Mouse (Mus musculus) bone marrow macrophage, adult 2 months (primary cell): ENCODE measurements around the gene Mthfd2.

Experiments
- CTCF ChIP-seq: IDR thresholded peaks from 2 replicates; pipeline ENCODE4 v1.5.1; 2012; ENCODE audit warnings: low read depth, mild to moderate bottlenecking, low read length, moderate library complexity
- POLR2A ChIP-seq: IDR thresholded peaks from 2 replicates; pipeline ENCODE4 v1.6.1; 2012; ENCODE audit warnings: mild to moderate bottlenecking, low read depth, low read length, borderline replicate concordance

- no peak for TF ChIP-seq CTCF
- TF ChIP-seq POLR2A: no peak
These were observed 25.9 kb upstream of the Mthfd2 start for GRCm38 (mm10) chr6:83351490-83352160.
